Mouse (Mus musculus): ENCODE measurements around the gene Clec10a. TPM values are rescaled to one million over a fixed set of nuclear protein-coding genes. Genes with fewer than 3 reads are reported as not detected.
A peak's percentile ranks its signal among the peaks of the same experiment; 100 is the strongest.
"Not testable (repeated sequence)": the region's sequence is repeated elsewhere in the genome, so short reads cannot be mapped to it uniquely, and the experiment has no call there.

Gene Clec10a
- polyA plus RNA-seq (2015; fragmentation: Nextera tagmentation; extraction: Ambion mirVana), result 0.65 and 1.2 TPM in 2 replicates

DNA sequence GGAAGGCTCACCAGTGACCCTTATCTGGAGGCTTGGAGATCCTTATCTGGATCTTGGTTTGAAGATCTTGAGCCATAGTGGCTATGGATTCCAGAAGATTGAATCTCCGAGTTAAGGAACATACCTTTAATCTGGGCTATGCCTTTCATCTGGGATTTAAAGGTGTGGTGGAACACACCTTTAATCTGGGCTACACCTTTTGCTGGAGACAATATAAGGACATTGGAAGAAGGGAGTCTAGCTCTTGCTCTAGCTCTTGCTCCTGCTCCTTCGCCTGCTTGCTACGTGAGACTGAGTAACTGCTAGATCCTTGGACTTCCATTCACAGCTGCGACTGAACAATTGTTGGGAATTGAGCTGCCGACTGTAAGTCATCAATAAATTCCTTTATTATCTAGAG is at the start of gene Clec10a:
Gene Clec10a, plus strand, starts transcription at position 301 of the 400 bp plus-strand sequence.
- H3K4me1 ChIP-seq; H3K4me3 ChIP-seq; H3K27ac ChIP-seq; H3K9me3 ChIP-seq; ATAC-seq (ENCODE audit: borderline replicate concordance, extremely low read depth, low FRiP score, low TSS enrichment); H3K36me3 ChIP-seq; H3K4me2 ChIP-seq; H3K9ac ChIP-seq; H3K27me3 ChIP-seq: not testable (repeated sequence)
- no CpG with 5 or more reads among the region's 5 CpGs for WGBS

DNA sequence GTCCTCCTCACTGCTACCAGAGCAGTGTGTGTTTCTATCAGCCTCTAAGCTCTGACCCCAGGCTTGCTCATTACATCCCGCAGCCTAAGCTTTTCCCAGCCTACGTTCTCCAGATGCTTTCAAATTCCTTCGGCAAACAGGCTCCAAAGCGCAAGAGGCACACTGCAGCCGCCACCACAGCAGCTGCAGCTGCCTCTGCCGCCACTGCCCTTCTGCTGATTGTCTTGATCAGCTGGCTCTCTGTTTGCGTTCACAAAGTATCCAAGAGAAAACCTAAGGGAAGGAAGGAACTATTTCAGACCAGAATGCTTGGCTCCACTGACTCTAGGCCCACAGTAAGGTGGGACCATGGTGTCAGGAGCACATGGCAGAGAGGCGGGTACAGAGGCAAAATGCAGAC is 48.9 kb upstream of the Clec10a start:
- H3K27me3 ChIP-seq, result no peaks in the 10 kb centered on the region
- WGBS, result 54% methylated on average over 8 of the region's 8 CpGs
- no peak overlapping the region for H3K4me2 ChIP-seq
- H3K27ac ChIP-seq, result no peak overlapping the region
- no peaks in the 10 kb centered on the region for H3K9me3 ChIP-seq
- no peak overlapping the region for H3K9ac ChIP-seq
- H3K36me3 ChIP-seq, result no peaks in the 10 kb centered on the region
- H3K4me3 ChIP-seq, result no peak overlapping the region
- no peaks in the 10 kb centered on the region for H3K4me1 ChIP-seq
- ATAC-seq (ENCODE audit: borderline replicate concordance, extremely low read depth, low FRiP score, low TSS enrichment), result no peak

DNA sequence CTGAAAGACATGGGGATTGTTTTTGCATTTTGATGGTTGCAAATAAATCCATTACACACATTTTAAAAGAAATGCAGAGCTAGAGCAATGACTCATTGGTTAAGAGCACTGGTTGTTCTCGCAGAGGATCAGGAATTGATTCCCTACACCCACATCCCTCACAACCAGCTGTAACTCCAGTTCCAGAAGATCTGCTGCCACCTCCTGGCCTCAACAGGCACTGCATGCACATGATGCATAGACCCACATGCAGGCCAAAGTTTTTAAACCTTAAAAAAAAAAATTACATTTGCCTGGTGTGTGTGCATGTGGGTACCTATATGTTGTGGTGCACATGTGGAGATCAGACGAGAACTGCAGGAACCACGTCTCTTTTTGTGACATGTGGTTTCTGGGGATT is 45.9 kb upstream of the Clec10a start:
- Histone ChIP-seq H3K36me3 (no peaks in the 10 kb centered on the region), H3K27ac (no peak overlapping the region), H3K9ac (no peak overlapping the region), H3K4me1 (no peaks in the 10 kb centered on the region), H3K27me3 (no peaks in the 10 kb centered on the region), H3K4me3 (no peak overlapping the region), H3K9me3 (no peaks in the 10 kb centered on the region), H3K4me2 (no peak overlapping the region)
- 69% methylated on average over 3 of the region's 3 CpGs for WGBS
- ATAC-seq (ENCODE audit: borderline replicate concordance, extremely low read depth, low FRiP score, low TSS enrichment), result no peak

DNA sequence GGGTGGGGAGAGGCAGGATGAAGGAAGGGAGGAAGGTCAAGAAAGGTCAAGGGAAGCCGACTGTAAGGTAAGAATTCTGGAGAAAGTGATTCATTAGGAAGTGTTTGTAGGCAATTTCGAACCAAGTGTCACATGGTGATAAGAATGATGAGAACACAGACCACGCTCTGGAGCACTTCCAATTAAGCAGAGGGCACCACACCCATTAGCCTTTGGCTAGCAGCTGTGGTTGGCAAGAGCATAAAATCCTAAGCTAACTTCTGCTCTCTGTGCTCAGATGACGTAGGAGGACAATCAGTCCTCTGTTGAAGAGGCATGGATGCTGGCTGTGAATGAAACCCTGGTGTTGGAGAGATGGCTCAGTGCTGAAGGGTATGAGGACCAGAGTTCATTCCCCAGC is 41.4 kb upstream of the Clec10a start:
- H3K4me1 ChIP-seq, result no peaks in the 10 kb centered on the region
- H3K4me2 ChIP-seq, result no peak overlapping the region
- no peak overlapping the region for H3K4me3 ChIP-seq
- WGBS, result 37% methylated on average over 4 of the region's 4 CpGs
- no peaks in the 10 kb centered on the region for H3K27me3 ChIP-seq
- no peak for ATAC-seq (ENCODE audit: borderline replicate concordance, extremely low read depth, low FRiP score, low TSS enrichment)
- H3K36me3 ChIP-seq, result no peaks in the 10 kb centered on the region
- no peak overlapping the region for H3K27ac ChIP-seq
- H3K9ac ChIP-seq, result no peak overlapping the region
- H3K9me3 ChIP-seq, result no peaks in the 10 kb centered on the region

DNA sequence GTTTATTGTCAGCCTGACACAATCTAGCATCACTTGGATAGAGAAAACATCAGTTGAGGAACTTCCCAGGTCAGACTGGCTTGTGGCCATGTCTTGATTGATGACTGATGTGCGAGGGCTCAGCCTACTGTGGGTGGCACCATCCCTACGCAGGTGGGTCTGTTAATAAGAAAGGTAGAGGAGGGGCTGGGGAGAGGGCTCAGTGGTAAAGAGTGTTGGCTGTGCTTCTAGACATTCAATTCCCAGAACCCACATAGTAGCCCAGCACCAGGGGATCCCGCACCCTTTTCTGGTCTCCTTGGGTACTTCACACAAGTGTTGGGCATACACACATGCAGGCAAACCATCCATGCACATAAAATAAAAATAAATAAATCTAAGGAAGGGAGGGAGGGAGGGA is 40.1 kb upstream of the Clec10a start:
- Histone ChIP-seq H3K4me1 (no peaks in the 10 kb centered on the region), H3K9ac (no peak overlapping the region), H3K27me3 (no peaks in the 10 kb centered on the region), H3K4me3 (no peak overlapping the region), H3K9me3 (no peaks in the 10 kb centered on the region), H3K36me3 (no peaks in the 10 kb centered on the region), H3K27ac (no peak overlapping the region), H3K4me2 (no peak overlapping the region)
- WGBS, result 82% methylated on average over 3 of the region's 3 CpGs
- no peak for ATAC-seq (ENCODE audit: borderline replicate concordance, extremely low read depth, low FRiP score, low TSS enrichment)

DNA sequence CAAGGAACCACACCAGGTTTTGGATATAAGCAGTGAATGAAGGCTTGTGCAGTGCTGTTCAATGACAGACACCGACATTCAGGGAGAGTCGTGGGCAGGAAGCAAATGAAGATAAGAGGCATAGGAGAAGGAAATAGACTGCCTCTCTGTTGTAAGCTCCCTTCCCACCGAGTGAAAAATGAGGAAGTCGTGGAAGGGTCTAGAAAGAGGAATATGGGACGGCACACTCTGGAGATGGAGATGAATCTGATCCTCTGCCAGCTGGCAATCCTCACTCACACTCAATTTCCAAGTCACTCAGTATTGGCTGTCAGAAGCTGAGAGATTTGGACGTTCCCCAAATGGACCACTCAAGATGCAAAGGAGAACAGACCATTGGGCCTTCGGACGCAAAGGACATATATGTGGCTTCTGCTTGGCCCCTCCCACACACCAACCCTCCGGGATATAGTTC is 26.0 kb upstream of the Clec10a start, which contains the start of gene Mgl2:
Gene Mgl2, plus strand, starts transcription at position 404 of the 454 bp plus-strand sequence.
- Histone ChIP-seq H3K36me3 (no peaks in the 10 kb centered on the region), H3K9me3 (no peaks in the 10 kb centered on the region), H3K4me2 (no peak within 1 kb of the TSS), H3K27me3 (no peaks in the 10 kb centered on the region), H3K4me3 (no peak within 1 kb of the TSS), H3K27ac (peak within 1 kb of the TSS; percentile 50; the same call in 1 of the 2 replicates), H3K9ac (no peak within 1 kb of the TSS), H3K4me1 (peaks cover 22% of the 10 kb centered on the region; the same call in 1 of the 2 replicates)
- 28% methylated on average over 9 of the region's 9 CpGs for WGBS
- ATAC-seq (ENCODE audit: borderline replicate concordance, extremely low read depth, low FRiP score, low TSS enrichment), result peak; percentile 86

DNA sequence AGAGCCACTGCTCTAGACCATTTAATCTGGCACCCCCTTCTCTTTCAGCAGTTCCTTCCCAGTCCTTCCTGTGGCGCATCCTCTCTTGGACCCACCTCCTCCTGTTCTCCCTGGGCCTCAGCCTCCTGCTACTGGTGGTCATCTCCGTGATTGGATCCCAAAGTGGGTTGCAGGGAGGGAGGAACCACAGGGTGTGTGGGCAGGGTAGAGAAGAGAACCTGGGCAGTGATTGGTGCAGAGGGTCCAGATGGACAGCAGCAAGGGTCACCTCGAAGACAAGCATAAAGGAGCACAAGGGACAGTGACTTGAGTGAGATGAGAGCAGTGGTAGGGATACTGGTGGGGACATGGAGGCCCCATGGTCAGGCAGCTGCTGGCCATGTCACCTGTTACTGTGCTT is 21.0 kb upstream of the Clec10a start:
- H3K27ac ChIP-seq; H3K9ac ChIP-seq; H3K4me1 ChIP-seq; H3K9me3 ChIP-seq; H3K4me2 ChIP-seq; ATAC-seq (ENCODE audit: borderline replicate concordance, extremely low read depth, low FRiP score, low TSS enrichment); H3K4me3 ChIP-seq; H3K27me3 ChIP-seq; H3K36me3 ChIP-seq: not testable (repeated sequence)
- 73% methylated on average over 3 of the region's 3 CpGs for WGBS

DNA sequence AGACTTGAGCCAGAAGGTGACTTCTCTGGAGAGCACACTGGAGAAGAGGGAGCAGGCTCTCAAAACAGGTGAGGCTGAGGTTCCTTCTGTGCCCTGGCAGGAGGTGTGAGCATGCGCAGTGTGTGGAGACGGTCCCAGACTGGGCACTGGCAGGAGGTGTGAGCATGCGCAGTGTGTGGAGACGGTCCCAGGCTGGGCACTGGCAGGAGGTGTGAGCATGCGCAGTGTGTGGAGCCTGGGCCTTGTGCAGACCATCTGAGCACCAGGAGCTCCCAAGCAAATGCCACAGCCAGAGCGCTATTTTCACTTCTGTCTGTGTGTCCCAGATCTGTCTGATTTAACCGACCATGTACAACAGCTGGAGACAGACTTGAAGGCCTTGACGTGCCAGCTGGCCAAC is 20.1 kb upstream of the Clec10a start:
- H3K4me1 ChIP-seq; H3K27me3 ChIP-seq; H3K27ac ChIP-seq; H3K4me2 ChIP-seq; H3K9ac ChIP-seq; H3K4me3 ChIP-seq; H3K9me3 ChIP-seq; ATAC-seq (ENCODE audit: borderline replicate concordance, extremely low read depth, low FRiP score, low TSS enrichment); H3K36me3 ChIP-seq: not testable (repeated sequence)
- 66% methylated on average over 8 of the region's 8 CpGs for WGBS

DNA sequence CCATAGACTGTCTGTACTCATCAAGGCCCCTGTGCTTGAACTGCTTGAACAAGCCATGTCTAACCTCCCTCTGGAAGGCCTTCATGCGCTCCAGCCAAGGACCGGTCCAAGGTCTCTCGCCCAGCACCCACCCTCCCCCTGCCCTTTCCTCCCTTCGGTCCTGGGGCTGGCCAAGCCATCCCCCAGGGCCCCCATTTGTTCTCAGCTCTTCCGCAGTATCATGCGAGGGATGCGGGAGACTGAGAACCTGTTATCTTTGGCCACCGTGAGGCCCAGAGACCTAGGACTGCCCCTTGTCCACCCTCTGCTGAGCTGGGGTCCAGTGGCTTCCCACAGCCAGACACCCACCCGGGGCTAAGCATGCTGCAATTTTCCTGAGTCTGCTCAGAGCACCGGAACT is 16.8 kb upstream of the Clec10a start:
- ATAC-seq (ENCODE audit: borderline replicate concordance, extremely low read depth, low FRiP score, low TSS enrichment), result no peak
- no peaks in the 10 kb centered on the region for H3K9me3 ChIP-seq
- H3K36me3 ChIP-seq, result no peaks in the 10 kb centered on the region
- no peak overlapping the region for H3K9ac ChIP-seq
- H3K4me1 ChIP-seq, result no peaks in the 10 kb centered on the region
- 69% methylated on average over 10 of the region's 10 CpGs for WGBS
- H3K27ac ChIP-seq, result no peak overlapping the region
- no peak overlapping the region for H3K4me2 ChIP-seq
- no peaks in the 10 kb centered on the region for H3K27me3 ChIP-seq
- H3K4me3 ChIP-seq, result no peak overlapping the region

DNA sequence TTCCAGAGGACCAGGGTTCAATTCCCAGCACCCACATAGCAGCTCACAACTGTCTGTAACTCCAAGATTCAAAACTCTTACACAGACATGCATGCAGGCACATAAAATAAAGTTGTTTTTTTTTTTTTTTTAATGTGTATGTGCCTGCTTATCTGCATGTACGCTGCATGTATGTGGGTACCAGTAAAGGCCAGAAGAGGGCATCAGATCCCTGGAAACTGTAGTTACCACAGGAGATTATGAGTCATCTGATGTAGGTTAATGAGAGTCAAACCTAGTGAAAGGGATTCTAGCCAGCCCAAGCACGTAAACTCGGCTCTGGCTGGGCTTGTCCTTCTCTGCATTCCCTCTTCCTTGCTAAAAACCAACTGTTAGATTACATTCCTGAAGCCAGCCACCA is 4.9 kb upstream of the Clec10a start:
- Histone ChIP-seq H3K36me3 (no peaks in the 10 kb centered on the region), H3K27ac (no peak overlapping the region), H3K4me1 (no peaks in the 10 kb centered on the region), H3K9ac (no peak overlapping the region), H3K4me2 (no peak overlapping the region), H3K9me3 (no peaks in the 10 kb centered on the region), H3K27me3 (no peaks in the 10 kb centered on the region), H3K4me3 (no peak overlapping the region)
- WGBS, result 64% methylated on average over 3 of the region's 3 CpGs
- ATAC-seq (ENCODE audit: borderline replicate concordance, extremely low read depth, low FRiP score, low TSS enrichment), result no peak

DNA sequence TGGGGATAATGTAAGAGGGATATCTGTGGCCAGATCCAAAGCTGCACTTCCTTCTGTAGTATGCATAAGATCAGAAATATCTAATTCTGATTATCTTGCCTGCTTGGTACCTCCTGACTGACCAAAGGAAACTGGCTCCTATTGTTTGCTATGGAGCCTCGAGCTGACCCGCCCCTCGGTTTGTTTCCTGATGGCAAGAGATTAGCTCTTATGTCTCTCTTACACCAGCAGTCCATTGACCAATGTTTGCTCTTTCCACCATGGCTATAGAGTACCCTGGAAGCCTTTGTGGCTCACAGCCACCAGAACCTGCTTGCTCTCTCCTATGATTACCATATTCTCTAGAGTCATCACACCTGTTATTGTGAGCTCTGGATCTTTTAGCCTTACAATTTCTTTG is 6.3 kb downstream of the Clec10a start:
- 58% methylated on average over 3 of the region's 3 CpGs for WGBS
- Histone ChIP-seq H3K27ac (no peak overlapping the region), H3K36me3 (no peaks in the 10 kb centered on the region), H3K9ac (no peak overlapping the region), H3K9me3 (no peaks in the 10 kb centered on the region), H3K4me3 (no peak overlapping the region), H3K4me2 (no peak overlapping the region), H3K27me3 (no peaks in the 10 kb centered on the region), H3K4me1 (no peaks in the 10 kb centered on the region)
- ATAC-seq (ENCODE audit: borderline replicate concordance, extremely low read depth, low FRiP score, low TSS enrichment), result no peak

DNA sequence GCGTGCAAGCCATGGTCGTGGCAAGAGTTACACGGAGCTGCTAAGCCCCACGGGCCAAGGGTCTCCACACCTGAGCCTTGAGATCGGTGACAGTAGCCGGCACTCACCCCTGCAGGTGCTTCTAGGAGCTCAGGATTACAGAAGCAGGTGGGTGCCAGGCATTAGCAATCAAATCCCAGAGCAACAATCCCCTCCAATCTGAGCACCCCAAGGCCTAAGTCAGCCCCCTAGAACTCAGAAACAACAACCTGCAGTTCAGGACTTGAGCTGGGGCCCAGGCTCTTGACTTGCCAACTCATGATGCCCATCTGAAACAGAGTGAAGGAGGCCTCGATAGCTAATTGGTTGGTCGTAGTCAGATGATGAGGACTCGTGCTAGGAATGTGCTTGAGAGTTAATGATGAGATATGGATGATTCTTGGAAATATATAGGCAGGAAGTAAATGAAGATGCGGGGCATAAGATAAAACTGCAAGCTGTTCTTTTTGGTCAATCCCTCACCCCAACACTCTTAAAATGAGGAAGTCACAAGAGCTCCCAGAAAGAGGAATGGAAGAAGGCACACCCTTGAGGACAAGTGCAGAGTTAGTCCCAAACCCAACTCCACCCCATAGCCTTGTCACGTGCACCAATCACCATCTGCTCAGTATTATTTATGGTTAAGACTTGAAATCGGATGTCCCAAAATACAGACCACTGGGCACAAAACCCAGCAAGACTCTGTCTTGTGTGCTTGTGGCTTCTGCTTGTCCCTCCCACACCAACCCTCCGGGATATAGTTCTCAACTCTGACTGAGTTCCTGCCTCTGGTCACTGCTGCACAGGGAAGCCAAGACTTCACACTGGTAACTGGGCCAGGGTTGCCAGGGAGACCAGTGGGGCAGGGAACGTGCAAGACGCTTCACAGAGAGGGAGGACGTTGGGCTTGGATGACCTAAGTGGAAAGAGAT is 10.2 kb downstream of the Clec10a start:
- no peak for ATAC-seq (ENCODE audit: borderline replicate concordance, extremely low read depth, low FRiP score, low TSS enrichment)

More for the DNA sequence above, 10.2 kb downstream of the Clec10a start:
- Histone ChIP-seq H3K27ac (no peak overlapping the region), H3K27me3 (no peaks in the 10 kb centered on the region), H3K4me3 (no peak overlapping the region), H3K9ac (no peak overlapping the region), H3K4me2 (no peak overlapping the region), H3K4me1 (no peaks in the 10 kb centered on the region), H3K36me3 (no peaks in the 10 kb centered on the region), H3K9me3 (no peaks in the 10 kb centered on the region)
- 69% methylated on average over 16 of the region's 16 CpGs for WGBS

All from lung, embryonic 15.5 days (tissue).